Mouse (Mus musculus) CH12.LX (cell line): ENCODE measurements at regions not wholly inside any gene's neighbourhood (a gene's known extent, or its start where the extent isn't known, plus 50 kb on each side); places are given as distances from the start of the nearest gene placed in this dataset.

Experiments
- DNase-seq: peaks from one replicate; pipeline ENCODE4 v3.0.0-alpha.2; 2013; ENCODE audit errors: extremely low read depth
- H3K27ac ChIP-seq: 2 replicates; pipeline ENCODE4 v1.5.1; 2012; ENCODE audit warnings: low read depth, mild to moderate bottlenecking, control low read depth, moderate library complexity; ENCODE audit not compliant: insufficient read depth
- H3K27me3 ChIP-seq: replicated peaks from 2 replicates; pipeline ENCODE3; 2012; ENCODE audit warnings: inconsistent platforms
- H3K36me3 ChIP-seq, 2 experiments: replicated peaks in 1 of 2; 2 replicates each; pipeline versions ENCODE3 to v1.6.1; 2012; ENCODE audit warnings: inconsistent platforms in 1 of 2, low read length in 1 of 2, mild to moderate bottlenecking in 1 of 2, mixed read lengths in 1 of 2, moderate library complexity in 1 of 2; ENCODE audit not compliant: control insufficient read depth in 1 of 2, insufficient read depth in 1 of 2
- H3K4me1 ChIP-seq, 2 experiments: 2 replicates each; pipeline ENCODE4 v1.6.1; 2012; ENCODE audit warnings: inconsistent platforms in 1 of 2, moderate library complexity in 1 of 2; ENCODE audit not compliant: insufficient read depth in 2 of 2, control insufficient read depth in 1 of 2
- H3K4me2 ChIP-seq: 2 replicates; pipeline ENCODE4 v1.6.1; 2012; ENCODE audit warnings: low read depth, mild to moderate bottlenecking, control low read depth; ENCODE audit not compliant: poor library complexity, insufficient read depth, severe bottlenecking
- H3K4me3 ChIP-seq, 3 experiments: fragments of 150-350 bp in 1 of 3; sonication (generic) in 1 of 3; replicated peaks in 1 of 3; 2 replicates each; pipeline versions ENCODE3 to v1.5.1; 2011 to 2012; ENCODE audit warnings: low read depth in 2 of 3, low read length in 2 of 3, mild to moderate bottlenecking in 2 of 3, moderate library complexity in 2 of 3, control low read depth in 1 of 3, improper control_type of control experiment in 1 of 3, inconsistent platforms in 1 of 3, mixed read lengths in 1 of 3; ENCODE audit not compliant: poor library complexity in 1 of 3
- H3K79me2 ChIP-seq: replicated peaks from 2 replicates; pipeline ENCODE4 v1.6.1; 2012; ENCODE audit warnings: mild to moderate bottlenecking, moderate library complexity; ENCODE audit not compliant: control insufficient read depth, poor library complexity, insufficient read depth, severe bottlenecking; ENCODE audit errors: extremely low read depth
- H3K9ac ChIP-seq: 2 replicates; pipeline ENCODE4 v1.6.1; 2012; ENCODE audit warnings: low read depth, mild to moderate bottlenecking, control low read depth, moderate library complexity; ENCODE audit not compliant: insufficient read depth
- H3K9me3 ChIP-seq: replicated peaks from 2 replicates; pipeline ENCODE3; 2012; ENCODE audit warnings: low read length, inconsistent platforms, mixed read lengths
- CHD1 ChIP-seq: IDR thresholded peaks from 2 replicates; pipeline ENCODE4 v1.6.1; 2012; ENCODE audit warnings: low read depth, low read length, improper control_type of control experiment, inconsistent platforms
- E2F4 ChIP-seq: IDR thresholded peaks from 2 replicates; pipeline ENCODE4 v1.6.1; 2011; ENCODE audit warnings: low read depth, low read length, improper control_type of control experiment; ENCODE audit not compliant: insufficient replicate concordance
- ETS1 ChIP-seq: conservative IDR thresholded peaks from 2 replicates; pipeline ENCODE4 v1.6.1; 2012; ENCODE audit warnings: low read depth, mild to moderate bottlenecking, inconsistent platforms, low read length, improper control_type of control experiment, moderate library complexity
- GABPA ChIP-seq: IDR thresholded peaks from 2 replicates; pipeline ENCODE4 v1.6.1; 2012; ENCODE audit warnings: low read depth, low read length, improper control_type of control experiment, inconsistent platforms; ENCODE audit not compliant: insufficient replicate concordance
- JUN ChIP-seq: IDR thresholded peaks from 2 replicates; pipeline ENCODE4 v1.6.1; 2011; ENCODE audit warnings: low read depth, mild to moderate bottlenecking, low read length, improper control_type of control experiment, moderate library complexity; ENCODE audit not compliant: insufficient read depth
- MEF2A ChIP-seq: IDR thresholded peaks from 2 replicates; pipeline ENCODE4 v1.6.1; 2014; ENCODE audit warnings: low read depth, mild to moderate bottlenecking, inconsistent platforms, low read length, improper control_type of control experiment, borderline replicate concordance
- MXI1 ChIP-seq: IDR thresholded peaks from 2 replicates; pipeline ENCODE4 v1.6.1; 2011; ENCODE audit warnings: mild to moderate bottlenecking, low read depth, low read length, improper control_type of control experiment
- POLR2A ChIP-seq: IDR thresholded peaks from 2 replicates; pipeline ENCODE4 v1.6.1; 2011; ENCODE audit warnings: low read depth, mild to moderate bottlenecking, improper control_type of control experiment, low read length
- POLR2AphosphoS2 ChIP-seq: IDR thresholded peaks from 2 replicates; pipeline ENCODE4 v1.6.1; 2011; ENCODE audit warnings: low read depth, low read length, improper control_type of control experiment
- RCOR1 ChIP-seq: conservative IDR thresholded peaks from 2 replicates; pipeline ENCODE4 v1.6.1; 2012; ENCODE audit warnings: low read depth, mild to moderate bottlenecking, inconsistent platforms, low read length, improper control_type of control experiment
- SIN3A ChIP-seq: IDR thresholded peaks from 2 replicates; pipeline ENCODE4 v1.6.1; 2012; ENCODE audit warnings: low read length, improper control_type of control experiment, inconsistent platforms
- SMC3 ChIP-seq: IDR thresholded peaks from 2 replicates; pipeline ENCODE4 v1.6.1; 2011; ENCODE audit warnings: low read depth, low read length, improper control_type of control experiment
- TBP ChIP-seq: conservative IDR thresholded peaks from 2 replicates; pipeline ENCODE4 v1.6.1; 2011; ENCODE audit warnings: low read depth, low read length, improper control_type of control experiment
- TCF12 ChIP-seq: IDR thresholded peaks from 2 replicates; pipeline ENCODE4 v1.6.1; 2014; ENCODE audit warnings: low read depth, mild to moderate bottlenecking, inconsistent platforms, low read length, improper control_type of control experiment
- UBTF ChIP-seq: IDR thresholded peaks from 2 replicates; pipeline ENCODE4 v1.6.1; 2012; ENCODE audit warnings: low read depth, mild to moderate bottlenecking, inconsistent platforms, low read length, improper control_type of control experiment, moderate library complexity
- USF1 ChIP-seq: IDR thresholded peaks from 2 replicates; pipeline ENCODE4 v1.6.1; 2014; ENCODE audit warnings: low read depth, mild to moderate bottlenecking, inconsistent platforms, low read length, improper control_type of control experiment
- dilution Hi-C: fragments of 300-500 bp; cut with MboI; formaldehyde crosslinking; loops from 2 replicates; pipeline ENCODE4 v1.14.3; 2020; ENCODE audit warnings: low sequenced_read_pairs; ENCODE audit not compliant: extremely low pct_unique_long_range_greater_than_20kb, extremely low pct_ligation_motif_present
- in situ Hi-C: fragments of 300-500 bp; cut with MboI; formaldehyde crosslinking; loops from 3 replicates; pipeline ENCODE4 v1.14.3; 2019; ENCODE audit warnings: low sequenced_read_pairs, low pct_ligation_motif_present, low pct_unique_long_range_greater_than_20kb, mixed read lengths

DNA sequence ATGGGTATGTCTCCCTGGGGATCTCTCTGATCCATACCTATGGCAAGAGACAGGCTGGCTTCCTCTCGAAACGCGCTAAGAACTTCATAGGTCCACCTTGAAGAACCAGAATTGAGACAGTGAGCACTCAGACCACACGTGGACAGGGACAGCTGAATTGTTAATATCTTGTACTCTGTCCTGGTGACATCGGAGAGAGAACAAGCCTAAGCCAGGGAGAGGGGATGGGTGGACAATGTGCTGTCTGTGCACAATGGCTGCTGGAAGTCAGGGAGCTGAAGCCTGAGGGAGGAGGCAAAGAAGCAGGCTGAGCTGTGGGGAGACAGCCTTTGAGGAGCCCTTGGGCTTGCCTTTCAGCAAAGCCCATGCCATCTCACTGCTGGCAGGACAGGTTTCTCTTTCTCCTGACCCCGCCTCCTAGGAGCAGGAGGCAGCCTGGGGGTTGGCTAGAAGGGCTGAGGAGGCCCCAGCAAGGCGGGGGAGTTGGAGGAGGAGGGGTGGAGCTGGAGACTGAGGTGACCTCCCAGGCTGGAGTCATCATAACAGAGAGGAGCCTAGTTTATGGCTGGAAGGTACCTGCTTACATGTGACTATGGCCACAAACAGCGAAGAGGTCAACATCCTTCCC lies 238.6 kb upstream of the Stt3b start:
- no peaks in the 10 kb centered on the region for H3K27me3 ChIP-seq
- peak; percentile 41 for DNase-seq
- no peak overlapping the region for H3K9ac ChIP-seq
- no peak for TF ChIP-seq UBTF
- TF ChIP-seq TBP, result no peak
- no peak for TF ChIP-seq CHD1
- no peak for TF ChIP-seq TCF12
- TF ChIP-seq RCOR1, result no peak
- TF ChIP-seq SIN3A, result no peak
- TF ChIP-seq MXI1, result no peak
- TF ChIP-seq SMC3, result no peak
- TF ChIP-seq ETS1, result no peak
- TF ChIP-seq POLR2A, result no peak
- TF ChIP-seq E2F4, result no peak
- TF ChIP-seq POLR2AphosphoS2, result no peak
- TF ChIP-seq USF1, result no peak
- no peak overlapping the region for H3K27ac ChIP-seq
- dilution Hi-C loops, result no loop called here
- no peaks in the 10 kb centered on the region for H3K36me3 ChIP-seq
- peaks cover 3% of the 10 kb centered on the region for H3K9me3 ChIP-seq
- no peaks in the 10 kb centered on the region for H3K79me2 ChIP-seq
- H3K4me3 ChIP-seq, result peak overlapping the region in 1 of 3 experiments; percentile 16
- H3K4me1 ChIP-seq, result peaks cover 21 to 32% of the 10 kb centered on the region in 2 experiments
- in situ Hi-C loops, result no loop called here
- H3K4me2 ChIP-seq, result peak overlapping the region; percentile 59; the same call in 1 of the 2 replicates

DNA sequence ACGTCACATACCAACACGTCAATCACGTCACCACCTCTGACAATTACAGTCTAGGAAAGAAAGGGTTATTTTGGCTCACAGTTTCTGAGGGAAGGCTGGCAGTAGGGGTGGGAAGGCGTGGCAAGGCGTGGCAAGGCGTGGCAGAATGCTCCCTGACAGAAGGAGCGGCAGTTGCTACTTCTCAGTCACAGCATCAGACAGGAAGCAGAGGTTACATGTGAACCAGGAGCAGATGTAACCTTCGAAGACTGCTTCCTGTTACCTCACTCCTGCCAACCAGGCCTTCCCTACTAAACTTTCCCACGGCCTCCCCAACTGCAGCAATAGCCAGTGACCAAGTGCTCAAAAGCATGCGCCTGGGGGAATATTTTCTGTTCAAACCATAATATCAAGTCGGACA lies 240.9 kb upstream of the Stt3b start:
- TF ChIP-seq GABPA, result no peak
- TF ChIP-seq E2F4, result no peak
- TF ChIP-seq MEF2A, result no peak
- Histone ChIP-seq H3K4me2 (no peak overlapping the region), H3K9ac (no peak overlapping the region), H3K36me3 (no peaks in the 10 kb centered on the region), H3K4me1 (peaks cover 20 to 29% of the 10 kb centered on the region in 2 experiments), H3K4me3 (no peak overlapping the region), H3K27ac (no peak overlapping the region), H3K79me2 (no peaks in the 10 kb centered on the region), H3K27me3 (no peaks in the 10 kb centered on the region), H3K9me3 (peaks cover 3% of the 10 kb centered on the region)
- in situ Hi-C loops, result no loop called here
- no peak for DNase-seq
- dilution Hi-C loops, result no loop called here

DNA sequence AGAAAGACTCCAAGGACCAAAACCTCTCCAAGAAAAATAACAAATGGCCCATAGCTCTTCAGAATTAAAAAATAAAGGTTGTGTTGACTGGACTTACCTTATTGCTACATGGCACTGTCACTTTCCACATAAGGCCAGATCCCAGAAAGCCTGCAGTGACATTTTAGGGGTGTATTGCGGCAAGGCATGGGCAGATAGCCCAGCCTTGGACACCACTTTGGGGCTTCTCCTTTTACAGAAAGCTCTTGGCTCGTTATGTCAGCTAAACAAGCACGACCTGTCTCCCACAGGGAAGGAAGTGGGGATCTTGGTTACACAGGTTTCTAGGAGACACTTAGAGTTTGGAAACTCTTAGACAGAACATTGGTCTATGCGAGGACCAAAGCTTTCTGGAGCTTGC lies 241.3 kb upstream of the Stt3b start:
- dilution Hi-C loops (no loop called here), in situ Hi-C loops (no loop called here)
- no peaks in the 10 kb centered on the region for H3K27me3 ChIP-seq
- H3K9ac ChIP-seq, result no peak overlapping the region
- H3K79me2 ChIP-seq, result no peaks in the 10 kb centered on the region
- peaks cover 17 to 26% of the 10 kb centered on the region in 2 experiments for H3K4me1 ChIP-seq
- H3K27ac ChIP-seq, result no peak overlapping the region
- no peaks in the 10 kb centered on the region for H3K36me3 ChIP-seq
- H3K9me3 ChIP-seq, result peaks cover 3% of the 10 kb centered on the region
- DNase-seq, result no peak
- no peak for TF ChIP-seq JUN
- no peak overlapping the region for H3K4me2 ChIP-seq
- no peak overlapping the region for H3K4me3 ChIP-seq
